Mouse (Mus musculus) kidney, adult 2 months (tissue): ENCODE results near the gene Deup1. TPM values are rescaled to one million over a fixed set of nuclear protein-coding genes. Genes with fewer than 3 reads are reported as not detected.
A peak's percentile ranks its signal among the peaks of the same experiment; 100 is the strongest.

Experiments used
- DNase-seq: peaks from one replicate; pipeline ENCODE4 v3.0.0; 2021
- H3K27ac ChIP-seq: fragments of 200-500 bp; 2 replicates; pipeline ENCODE4 v1.5.1; 2012; ENCODE audit warnings: low read depth, low read length, control low read depth, inconsistent platforms; ENCODE audit not compliant: insufficient read depth
- H3K27me3 ChIP-seq: fragments of 200-500 bp; replicated peaks from 2 replicates; pipeline ENCODE4 v1.6.1; 2012; ENCODE audit warnings: mild to moderate bottlenecking, moderate library complexity, low read length, inconsistent platforms; ENCODE audit not compliant: control insufficient read depth, insufficient read depth
- H3K36me3 ChIP-seq: fragments of 200-500 bp; 2 replicates; pipeline ENCODE4 v1.6.1; 2012; ENCODE audit warnings: mild to moderate bottlenecking, moderate library complexity, low read length, inconsistent platforms; ENCODE audit not compliant: control insufficient read depth, insufficient read depth
- H3K4me1 ChIP-seq: fragments of 200-500 bp; 2 replicates; pipeline ENCODE4 v1.6.1; 2011; ENCODE audit warnings: low read length; ENCODE audit not compliant: control insufficient read depth, insufficient read depth
- H3K4me3 ChIP-seq: fragments of 200-500 bp; 2 replicates; pipeline ENCODE4 v1.5.1; 2011; ENCODE audit warnings: mild to moderate bottlenecking, low read depth, low read length, control low read depth; ENCODE audit not compliant: insufficient read depth
- CTCF ChIP-seq: fragments of 200-500 bp; conservative IDR thresholded peaks from 2 replicates; pipeline ENCODE4 v1.5.1; 2011; ENCODE audit warnings: low read depth, mild to moderate bottlenecking, control low read depth, low read length, moderate library complexity, mixed read lengths; ENCODE audit not compliant: insufficient read depth, insufficient read length
- POLR2A ChIP-seq: fragments of 200-500 bp; IDR thresholded peaks from one replicate; pipeline ENCODE4 v1.6.1; 2011; ENCODE audit warnings: low read depth, low read length, control low read depth
- WGBS: fragments of 180-500 bp; shearing (Covaris S2); methylation state at CpG from one replicate; pipeline ENCODE4 v1.1.7; 2018; 5-methylcytosine and 5-hydroxymethylcytosine counted together
- polyA plus RNA-seq: library from polyadenylated mRNA; depleted of rRNA; stranded (reverse); fragments of >200 nt; gene quantifications from 2 replicates; pipeline ENCODE4 v1.2.3, GENCODE M21; 2012; rRNA removed

The Deup1 gene
- 0.12 and 0.19 TPM in 2 replicates for polyA plus RNA-seq

DNA sequence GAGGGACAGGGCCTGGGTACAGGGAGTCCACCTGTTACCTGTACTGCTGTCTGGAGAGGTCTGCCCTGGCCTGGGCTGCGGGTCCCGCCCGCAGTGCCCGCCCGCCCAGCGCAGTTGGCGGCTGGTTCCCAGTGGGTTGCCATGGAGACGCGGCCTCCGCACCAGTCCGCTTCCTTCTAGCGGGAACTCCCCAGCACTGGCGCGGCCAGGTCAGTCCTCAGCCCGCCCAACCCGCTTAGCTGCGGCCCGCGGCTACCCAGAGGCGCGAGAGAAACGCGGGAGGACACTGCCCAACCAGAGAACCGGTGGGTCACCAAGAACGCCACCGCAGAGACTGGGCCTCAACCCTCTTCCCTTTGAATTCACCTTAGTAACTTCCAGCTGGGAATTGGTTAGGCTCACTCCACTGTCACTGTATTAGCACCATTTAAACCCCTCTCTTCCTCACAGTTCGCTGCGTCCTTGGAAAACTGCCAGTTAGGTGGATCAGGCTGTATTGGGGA lies at the start of gene Deup1:
Deup1 (minus strand) TSS at position 149 of the 503 bp plus-strand sequence.
- H3K4me3 ChIP-seq: no peak within 1 kb of the TSS
- 2% methylated on average over 28 of the region's 28 CpGs for WGBS
- H3K27me3 ChIP-seq: no peaks in the 10 kb centered on the region
- no peaks in the 10 kb centered on the region for H3K36me3 ChIP-seq
- no peaks in the 10 kb centered on the region for H3K4me1 ChIP-seq
- TF ChIP-seq POLR2A: no peak
- no peak for TF ChIP-seq CTCF
- peak; percentile 58 for DNase-seq
- no peak within 1 kb of the TSS for H3K27ac ChIP-seq

- 62% methylated on average over 1 of the region's 1 CpGs for WGBS
- TF ChIP-seq POLR2A (no peak), CTCF (no peak)
- H3K4me3 ChIP-seq: no peak overlapping the region
- no peaks in the 10 kb centered on the region for H3K36me3 ChIP-seq
- DNase-seq: no peak
- H3K4me1 ChIP-seq: peaks cover 6% of the 10 kb centered on the region; the same call in 1 of the 2 replicates
- no peak overlapping the region for H3K27ac ChIP-seq
- no peaks in the 10 kb centered on the region for H3K27me3 ChIP-seq
Measured at GRCm38 (mm10) chr9:15672251-15672650, 44.5 kb upstream of the Deup1 start.

GRCm38 (mm10) chr9:15670002-15670527 lies 42.3 kb upstream of the Deup1 start:
- H3K27me3 ChIP-seq: no peaks in the 10 kb centered on the region
- H3K36me3 ChIP-seq: no peaks in the 10 kb centered on the region
- no peak overlapping the region for H3K4me3 ChIP-seq
- H3K4me1 ChIP-seq: peaks cover 6% of the 10 kb centered on the region; the same call in 1 of the 2 replicates
- DNase-seq: peak; percentile 84
- TF ChIP-seq CTCF: no peak
- no peak for TF ChIP-seq POLR2A
- WGBS: 20% methylated on average over 5 of the region's 5 CpGs
- H3K27ac ChIP-seq: no peak overlapping the region; the same call in 1 of the 2 replicates

DNA sequence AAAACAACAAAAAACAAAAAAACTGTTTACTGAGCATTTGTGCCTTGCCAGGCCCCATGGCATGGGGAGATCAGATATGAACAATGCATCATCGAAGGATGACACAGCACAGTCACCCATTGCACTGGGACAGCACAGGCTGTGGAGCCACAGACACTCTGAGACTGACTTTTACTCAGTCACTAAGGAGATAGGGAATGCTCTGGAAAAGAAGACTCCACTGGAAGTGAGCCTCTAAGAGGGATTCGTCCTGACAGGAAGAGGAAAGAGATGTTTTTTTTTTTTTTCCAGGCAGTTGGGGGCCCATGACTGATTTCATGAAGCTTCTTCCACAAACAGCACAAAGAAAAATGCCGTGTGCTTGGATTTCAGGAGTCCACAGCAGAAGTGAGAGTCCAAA lies 41.7 kb upstream of the Deup1 start:
- TF ChIP-seq CTCF: no peak
- TF ChIP-seq POLR2A: no peak
- H3K27me3 ChIP-seq: no peaks in the 10 kb centered on the region
- DNase-seq: no peak
- no peak overlapping the region for H3K4me3 ChIP-seq
- WGBS: 49% methylated on average over 3 of the region's 3 CpGs
- peaks cover 6% of the 10 kb centered on the region for H3K4me1 ChIP-seq
- H3K36me3 ChIP-seq: no peaks in the 10 kb centered on the region
- H3K27ac ChIP-seq: no peak overlapping the region

DNA sequence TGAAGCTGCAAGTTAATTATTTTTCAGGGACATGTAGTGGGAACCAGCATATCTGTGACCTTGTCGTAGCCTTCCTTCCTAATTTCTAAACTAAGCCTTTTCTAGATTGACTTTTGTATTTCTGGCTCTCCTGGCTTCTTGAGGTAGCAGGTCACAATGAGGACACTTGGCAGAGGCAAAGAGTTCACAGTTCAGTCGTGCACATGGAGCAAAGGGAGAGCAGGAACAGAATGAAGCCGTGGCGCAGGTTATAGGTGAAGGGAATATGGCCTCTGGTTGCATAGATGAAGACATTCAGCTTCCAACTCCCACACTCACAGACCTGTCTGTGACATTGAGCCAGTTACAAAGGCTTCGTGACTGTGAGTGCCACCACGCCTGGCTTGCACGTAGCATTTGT lies 36.9 kb upstream of the Deup1 start:
- H3K4me1 ChIP-seq: peaks cover 6% of the 10 kb centered on the region
- 50% methylated on average over 7 of the region's 7 CpGs for WGBS
- H3K36me3 ChIP-seq: no peaks in the 10 kb centered on the region
- H3K4me3 ChIP-seq: no peak overlapping the region
- H3K27me3 ChIP-seq: no peaks in the 10 kb centered on the region
- peak; percentile 86 for DNase-seq
- no peak for TF ChIP-seq CTCF
- no peak for TF ChIP-seq POLR2A
- no peak overlapping the region for H3K27ac ChIP-seq

- WGBS: 36% methylated on average over 6 of the region's 6 CpGs
- Histone ChIP-seq H3K27me3 (no peaks in the 10 kb centered on the region), H3K4me3 (no peak overlapping the region), H3K36me3 (no peaks in the 10 kb centered on the region), H3K4me1 (peaks cover 6% of the 10 kb centered on the region), H3K27ac (no peak overlapping the region)
- peak; percentile 47 for DNase-seq
- no peak for TF ChIP-seq CTCF
- no peak for TF ChIP-seq POLR2A
Measured at GRCm38 (mm10) chr9:15659069-15659468, 31.3 kb upstream of the Deup1 start.

GRCm38 (mm10) chr9:15658236-15658785 lies 30.6 kb upstream of the Deup1 start:
- Histone ChIP-seq H3K27ac (no peak overlapping the region), H3K36me3 (no peaks in the 10 kb centered on the region), H3K4me1 (0 out of 2 replicates have a peak, but pooled peaks cover 4% of the 10 kb centered on the region), H3K27me3 (no peaks in the 10 kb centered on the region), H3K4me3 (no peak overlapping the region)
- 43% methylated on average over 6 of the region's 6 CpGs for WGBS
- TF ChIP-seq POLR2A: no peak
- no peak for TF ChIP-seq CTCF
- DNase-seq: no peak
